Mouse (Mus musculus) liver, embryonic 14.5 days (tissue): ENCODE data around the gene Sf3b4. TPM values are rescaled to one million over a fixed set of nuclear protein-coding genes. Genes with fewer than 3 reads are reported as not detected.

Experiments
- ATAC-seq: fragments of 200-750 bp; cut with Nextera tagmentation; 2 replicates; pipeline ENCODE4 v1.8.0; 2017; ENCODE audit warnings: moderate number of reproducible peaks, mild to moderate bottlenecking, moderate library complexity; ENCODE audit not compliant: insufficient read depth
- DNase-seq, 3 experiments: peaks; one replicate each; pipeline ENCODE4 v3.0.0-alpha.2; 2012 to 2013; ENCODE audit warnings: low read depth in 3 of 3, low spot score in 3 of 3
- H3K27ac ChIP-seq: fragments of 300-500 bp; sonication (generic); 2 replicates; pipeline ENCODE4 v1.5.1; 2014; ENCODE audit warnings: moderate library complexity, mild to moderate bottlenecking, control low read depth, inconsistent platforms
- H3K27me3 ChIP-seq: fragments of 300-500 bp; sonication (generic); 2 replicates; pipeline ENCODE4 v1.6.1; 2014; ENCODE audit warnings: mild to moderate bottlenecking, low read length, moderate library complexity; ENCODE audit not compliant: control insufficient read depth, insufficient read depth
- H3K36me3 ChIP-seq: fragments of 300-500 bp; sonication (generic); replicated peaks from 2 replicates; pipeline ENCODE4 v1.6.1; 2014; ENCODE audit warnings: low read depth; ENCODE audit not compliant: control insufficient read depth, insufficient read depth
- H3K4me1 ChIP-seq, 2 experiments: fragments of 200-500 bp in 1 of 2; fragments of 300-500 bp in 1 of 2; sonication (generic) in 1 of 2; replicated peaks; 2 replicates each; pipeline ENCODE4 v1.6.1; 2012 to 2014; ENCODE audit warnings: antibody characterized with exemption in 1 of 2, inconsistent platforms in 1 of 2, low read length in 1 of 2; ENCODE audit not compliant: control insufficient read depth in 2 of 2, insufficient read depth in 2 of 2
- H3K4me2 ChIP-seq: fragments of 300-500 bp; sonication (generic); 2 replicates; pipeline ENCODE4 v1.6.1; 2014; ENCODE audit warnings: low read depth, mild to moderate bottlenecking, control low read depth, moderate library complexity
- H3K4me3 ChIP-seq, 2 experiments: fragments of 200-500 bp in 1 of 2; fragments of 300-500 bp in 1 of 2; sonication (generic) in 1 of 2; 2 replicates each; pipeline ENCODE4 v1.5.1; 2012 to 2014; ENCODE audit warnings: low read depth in 2 of 2, low read length in 2 of 2, mild to moderate bottlenecking in 2 of 2, control low read depth in 1 of 2, inconsistent platforms in 1 of 2, moderate library complexity in 1 of 2; ENCODE audit not compliant: insufficient read depth in 1 of 2
- H3K9ac ChIP-seq: fragments of 300-500 bp; sonication (generic); replicated peaks from 2 replicates; pipeline ENCODE4 v1.6.1; 2014; ENCODE audit warnings: mild to moderate bottlenecking, control low read depth, moderate library complexity
- H3K9me3 ChIP-seq: fragments of 300-500 bp; sonication (generic); 2 replicates; pipeline ENCODE4 v1.6.1; 2016; ENCODE audit warnings: low read length, mixed read lengths; ENCODE audit not compliant: control insufficient read depth
- CTCF ChIP-seq: IDR thresholded peaks from 2 replicates; pipeline ENCODE4 v1.5.1; 2016; ENCODE audit warnings: antibody characterized with exemption, low read depth, control low read depth
- EP300 ChIP-seq: IDR thresholded peaks from 2 replicates; pipeline ENCODE4 v1.6.1; 2016; ENCODE audit warnings: antibody characterized with exemption, low read depth
- WGBS: fragments of 180-500 bp; shearing (Covaris S2); extraction: QIAGEN DNeasy Blood & Tissue Kit; methylation state at CpG from one replicate; pipeline ENCODE4 v1.1.7; 2014; ENCODE audit not compliant: insufficient replicate concordance; 5-methylcytosine and 5-hydroxymethylcytosine counted together
- polyA plus RNA-seq, 2 experiments: library from polyadenylated mRNA; depleted of rRNA in 1 of 2; stranded (reverse) in 1 of 2; unstranded in 1 of 2; fragments of >200 nt; fragmentation: Nextera tagmentation in 1 of 2; extraction: Ambion mirVana in 1 of 2; gene quantifications; 2 replicates each; pipeline versions ENCODE4 v1.2.1 to v1.2.3; 2012 to 2014

Gene Sf3b4
- polyA plus RNA-seq, 2 experiments = 48.2 to 75.4 TPM

GRCm38 (mm10) chr3:96179531-96179930 is 7.4 kb downstream of the Sf3b4 start:
- ATAC-seq = no peak
- H3K27ac ChIP-seq = no peak overlapping the region
- H3K4me1 ChIP-seq = peaks cover 0 to 9% of the 10 kb centered on the region in 2 experiments; a peak in 2 of 4 replicates

GRCm38 (mm10) chr3:96180727-96181477 is 8.8 kb downstream of the Sf3b4 start, which contains the start of gene Sv2a:
Gene Sv2a, plus strand, starts transcription at chr3:96181151.
- peaks cover 0 to 9% of the 10 kb centered on the region in 2 experiments; a peak in 2 of 4 replicates for H3K4me1 ChIP-seq
- H3K9ac ChIP-seq = no peak within 1 kb of the TSS; the same call in 1 of the 2 replicates
- TF ChIP-seq CTCF = no peak
- no peak for TF ChIP-seq EP300
- no peak for DNase-seq
- peak within 1 kb of the TSS; percentile 61 for H3K4me2 ChIP-seq
- H3K27me3 ChIP-seq = peaks cover 3% of the 10 kb centered on the region; the same call in 1 of the 2 replicates
- peaks cover 19% of the 10 kb centered on the region for H3K36me3 ChIP-seq
- no peak within 1 kb of the TSS for H3K27ac ChIP-seq
- H3K9me3 ChIP-seq = no peaks in the 10 kb centered on the region
- ATAC-seq = no peak
- peak within 1 kb of the TSS; percentile 41 to 47 for H3K4me3 ChIP-seq
- 1% methylated on average over 17 of the region's 23 CpGs for whole genome bisulfite sequencing

More at GRCm38 (mm10) chr3:96179531-96179930, 7.4 kb downstream of the Sf3b4 start:
- Histone ChIP-seq H3K4me2 (no peak overlapping the region), H3K9me3 (no peaks in the 10 kb centered on the region), H3K36me3 (peaks cover 31% of the 10 kb centered on the region), H3K4me3 (no peak overlapping the region), H3K27me3 (peaks cover 3% of the 10 kb centered on the region; the same call in 1 of the 2 replicates), H3K9ac (no peak overlapping the region)
- no peak for DNase-seq
- WGBS = 72% methylated on average over 4 of the region's 4 CpGs
- TF ChIP-seq EP300 (no peak), CTCF (no peak)

- WGBS = 49% methylated on average over 12 of the region's 12 CpGs
- Histone ChIP-seq H3K4me3 (no peak overlapping the region), H3K9ac (no peak overlapping the region), H3K9me3 (no peaks in the 10 kb centered on the region), H3K27ac (no peak overlapping the region), H3K27me3 (peaks cover 3% of the 10 kb centered on the region; the same call in 1 of the 2 replicates), H3K36me3 (peaks cover 11% of the 10 kb centered on the region), H3K4me1 (peaks cover 0 to 9% of the 10 kb centered on the region in 2 experiments; a peak in 2 of 4 replicates), H3K4me2 (peak overlapping the region; percentile 61)
- DNase-seq (no peak), ATAC-seq (no peak)
- TF ChIP-seq EP300 = no peak
- no peak for TF ChIP-seq CTCF
Observed at GRCm38 (mm10) chr3:96181510-96182381, 9.6 kb downstream of the Sf3b4 start.

- H3K4me2 ChIP-seq = no peak overlapping the region
- peaks cover 7% of the 10 kb centered on the region for H3K36me3 ChIP-seq
- no peak overlapping the region for H3K27ac ChIP-seq
- peaks cover 3% of the 10 kb centered on the region; the same call in 1 of the 2 replicates for H3K27me3 ChIP-seq
- H3K9me3 ChIP-seq = no peaks in the 10 kb centered on the region
- no peak for ATAC-seq
- TF ChIP-seq EP300 (no peak), CTCF (no peak)
- H3K4me3 ChIP-seq = no peak overlapping the region
- no peak for DNase-seq
- WGBS = 27% methylated on average over 4 of the region's 4 CpGs
- H3K9ac ChIP-seq = no peak overlapping the region
- peaks cover 0 to 9% of the 10 kb centered on the region in 2 experiments; a peak in 2 of 4 replicates for H3K4me1 ChIP-seq
Observed at GRCm38 (mm10) chr3:96182382-96182776, 10.2 kb downstream of the Sf3b4 start.

- no peaks in the 10 kb centered on the region for H3K36me3 ChIP-seq
- H3K27me3 ChIP-seq = no peaks in the 10 kb centered on the region; the same call in 1 of the 2 replicates
- no peak overlapping the region for H3K4me2 ChIP-seq
- H3K4me1 ChIP-seq = peaks cover 9 to 10% of the 10 kb centered on the region in 2 experiments
- DNase-seq (no peak), ATAC-seq (no peak)
- no peak overlapping the region for H3K27ac ChIP-seq
- WGBS = 59% methylated on average over 12 of the region's 12 CpGs
- H3K9ac ChIP-seq = no peak overlapping the region
- no peaks in the 10 kb centered on the region for H3K9me3 ChIP-seq
- TF ChIP-seq EP300 = no peak
- TF ChIP-seq CTCF = no peak
- no peak overlapping the region for H3K4me3 ChIP-seq
Observed at GRCm38 (mm10) chr3:96192977-96193376, 20.8 kb downstream of the Sf3b4 start.
